Mouse (Mus musculus): Measurements from ENCODE around the gene Ralgps2.

Ralgps2 gene

DNA sequence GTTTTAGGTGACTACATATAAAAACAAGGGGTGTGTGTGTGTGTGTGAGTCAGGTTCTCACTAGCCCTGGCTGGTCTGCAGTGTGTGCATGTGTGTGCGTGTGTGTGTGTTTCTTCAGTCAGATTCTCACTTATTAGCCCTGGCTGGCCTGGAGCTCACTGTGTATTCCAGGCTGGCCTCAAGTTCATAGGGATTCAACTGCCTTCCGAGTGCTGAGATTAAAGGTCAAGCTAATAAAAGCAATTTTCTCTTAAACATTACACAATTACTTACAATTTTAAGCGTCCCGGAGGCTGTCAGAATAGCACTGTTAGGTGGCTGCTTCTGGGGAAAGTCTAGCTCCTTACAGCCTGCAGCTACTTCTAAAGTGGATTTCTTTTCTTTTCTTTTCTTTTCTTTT lies 101.2 kb downstream of the Ralgps2 start, which contains the start of gene Angptl1:
Gene Angptl1, plus strand, starts transcription at position 386 of the 400 bp plus-strand sequence.
- DNase-seq (ENCODE audit: low read depth in 1 of 2, low spot score in 2 of 2): no peak

DNA sequence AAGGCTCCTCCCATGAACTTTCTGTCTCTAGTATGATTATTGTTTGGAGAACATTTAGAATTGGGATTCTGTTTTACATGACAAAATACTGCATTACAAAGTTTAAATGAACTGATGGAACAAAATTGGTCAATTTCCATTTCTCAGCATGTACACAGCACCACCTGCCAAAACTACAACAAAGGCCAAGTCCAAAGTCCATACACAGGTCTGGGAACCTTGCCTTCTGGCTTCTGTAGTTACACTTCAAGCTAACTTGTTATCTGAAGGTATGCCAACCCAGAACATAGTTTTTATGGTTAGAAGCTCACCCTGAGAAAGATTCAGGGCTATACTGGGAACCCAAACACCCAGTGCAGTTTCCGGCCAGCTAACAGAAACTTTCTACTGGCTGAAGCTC lies 120.2 kb downstream of the Ralgps2 start:
- DNase-seq (ENCODE audit: low read depth in 1 of 2, low spot score in 2 of 2): no peak

DNA sequence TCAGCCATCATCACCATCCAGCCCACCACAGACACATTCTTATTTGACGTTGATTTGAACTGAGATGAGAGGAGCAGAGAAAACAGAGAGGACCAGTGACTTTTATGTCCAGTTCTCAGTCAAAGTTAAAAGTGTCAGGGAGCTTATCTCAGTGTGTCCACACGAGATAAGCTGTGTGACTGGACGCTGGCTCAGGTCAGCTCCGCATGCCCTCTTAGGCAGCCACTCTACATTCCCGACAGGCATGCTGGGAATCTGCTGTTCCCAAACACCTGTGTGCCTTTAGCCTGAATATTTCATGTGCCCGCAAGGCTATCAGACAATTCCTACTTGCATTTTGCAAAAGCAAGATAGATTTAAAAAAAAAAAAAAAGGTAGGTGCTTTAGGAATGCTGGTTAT lies 125.9 kb downstream of the Ralgps2 start:
- DNase-seq (ENCODE audit: low read depth in 1 of 2, low spot score in 2 of 2): no peak

DNA sequence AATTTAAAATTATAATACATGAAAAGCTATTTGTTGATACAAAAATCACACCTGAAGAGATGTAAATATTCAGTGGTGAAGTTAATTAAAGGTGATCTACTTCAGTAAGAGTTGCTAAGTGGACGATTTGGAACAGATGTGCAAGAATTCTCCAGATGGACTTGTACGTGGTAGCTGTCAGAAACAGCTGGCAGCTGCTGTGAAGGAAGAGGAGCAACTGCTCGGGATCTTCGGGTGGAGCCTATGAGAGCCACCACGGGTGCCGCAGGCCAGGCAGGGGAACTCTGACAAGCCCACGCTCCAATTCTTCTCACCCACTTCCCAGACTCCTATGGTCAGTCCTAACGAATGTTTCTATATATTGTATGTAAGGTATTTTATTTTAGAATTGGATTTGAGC lies 126.7 kb downstream of the Ralgps2 start:
- DNase-seq (ENCODE audit: low read depth in 1 of 2, low spot score in 2 of 2): no peak

DNA sequence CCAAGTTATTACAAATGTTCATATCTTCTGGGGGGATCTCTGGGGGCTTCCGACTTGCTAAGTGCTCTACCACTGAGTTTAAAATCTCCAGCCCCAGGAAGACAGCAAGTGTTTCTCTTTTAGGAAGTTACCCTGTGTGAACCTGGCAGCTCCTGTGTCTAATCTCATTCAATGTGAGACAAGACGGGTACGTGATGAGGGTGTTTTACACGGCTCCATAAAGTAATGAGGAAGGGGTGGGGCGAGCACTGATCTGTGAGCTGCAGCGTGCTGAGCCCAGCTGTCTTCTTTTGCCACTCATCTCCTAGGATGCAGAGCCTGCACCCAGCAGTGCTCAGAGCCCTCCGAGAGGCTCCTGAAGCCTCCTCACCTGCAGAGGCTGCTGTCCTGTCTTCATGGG lies 127.5 kb downstream of the Ralgps2 start:
- DNase-seq (ENCODE audit: low read depth in 1 of 2, low spot score in 2 of 2): no peak

DNA sequence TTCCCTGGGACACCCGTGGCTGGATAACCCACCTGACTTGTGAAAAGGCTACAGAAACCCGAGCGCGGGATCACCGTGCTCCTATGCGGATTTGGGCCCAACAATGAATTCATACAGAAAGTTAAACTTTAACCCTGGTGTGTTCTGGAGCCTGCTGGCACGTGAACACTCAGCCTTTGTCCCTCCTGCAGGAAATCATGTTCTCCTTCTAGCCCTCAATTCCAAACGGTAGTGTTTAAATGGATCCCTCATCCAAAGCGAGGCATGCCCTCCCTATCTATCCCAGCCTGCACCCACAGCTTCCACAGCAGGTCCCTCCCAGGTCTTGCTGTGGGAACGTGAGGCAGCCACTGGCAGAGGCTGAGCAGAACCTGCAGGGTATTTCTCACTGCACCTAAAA lies 131.1 kb downstream of the Ralgps2 start:
- DNase-seq (ENCODE audit: low read depth in 1 of 2, low spot score in 2 of 2): no peak

DNA sequence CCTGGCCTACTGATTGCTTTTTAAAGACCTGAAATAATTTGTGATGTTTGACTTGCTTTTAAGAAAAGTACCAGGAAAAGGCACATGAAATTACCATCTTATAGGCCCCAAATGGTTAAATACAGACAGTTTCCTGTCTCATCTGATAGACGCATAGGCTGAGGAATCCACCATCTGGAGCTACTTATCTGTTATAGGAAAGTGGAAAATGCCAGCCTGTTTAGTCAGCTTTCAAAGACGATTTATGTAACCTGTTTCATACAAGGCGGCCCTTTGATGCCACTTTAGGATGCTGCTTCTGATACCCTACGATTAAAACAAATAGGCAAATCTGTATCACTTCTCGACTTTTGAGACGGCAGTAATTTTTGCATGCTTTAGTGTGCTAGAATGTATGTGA lies 138.2 kb downstream of the Ralgps2 start:
- no peak for DNase-seq (ENCODE audit: low read depth in 1 of 2, low spot score in 2 of 2)

DNA sequence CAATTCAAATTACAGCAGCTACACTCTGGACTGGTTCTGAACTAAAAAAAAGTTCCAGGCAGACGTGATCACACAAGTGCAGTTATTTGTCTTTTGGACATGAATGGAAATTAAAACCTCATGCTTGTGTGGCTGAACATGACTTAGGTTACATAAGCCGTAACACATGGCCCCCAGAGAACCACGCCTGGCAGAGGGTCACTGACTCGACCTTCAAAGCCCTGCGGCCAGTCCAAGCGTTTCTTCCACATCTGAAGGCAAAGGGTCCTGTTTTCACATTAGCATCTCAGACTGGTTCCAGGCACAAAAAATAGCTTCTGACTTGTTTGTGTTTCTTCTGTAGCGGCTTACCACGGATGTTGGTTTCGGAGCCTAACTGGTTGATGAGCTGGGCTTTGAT lies 143.2 kb downstream of the Ralgps2 start:
- no peak for DNase-seq (ENCODE audit: low read depth in 1 of 2, low spot score in 2 of 2)

DNA sequence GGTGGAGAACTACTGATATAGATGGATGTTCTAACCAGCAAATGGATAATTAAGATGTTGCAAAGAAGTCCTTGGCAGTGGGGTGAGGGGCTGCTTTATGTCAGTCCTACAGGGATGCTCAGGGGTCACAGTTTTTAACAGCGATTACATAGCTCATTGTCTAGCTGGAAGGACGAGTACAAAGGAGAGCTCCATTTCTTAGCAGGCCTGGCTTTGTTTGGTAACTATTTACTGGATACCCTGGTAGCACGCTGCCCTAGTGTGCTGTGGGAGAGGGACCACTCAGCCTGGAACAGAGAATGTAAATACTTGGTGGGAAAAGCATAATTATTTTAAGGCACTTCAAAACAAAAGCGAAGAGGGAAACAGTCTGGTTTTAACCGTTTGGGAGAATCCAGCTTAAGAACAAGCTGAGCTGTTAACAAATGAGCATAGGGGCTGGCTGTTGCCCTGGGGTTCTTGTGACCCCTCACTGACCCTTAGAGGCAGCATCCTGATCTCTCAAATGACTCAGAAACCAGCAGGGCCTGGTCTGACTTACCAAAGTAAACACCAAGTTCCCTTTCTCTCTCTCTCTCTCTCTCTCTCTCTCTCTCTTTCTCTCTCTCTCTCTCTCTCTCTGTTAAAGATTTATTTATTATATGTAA lies 149.5 kb downstream of the Ralgps2 start:
- no peak for DNase-seq (ENCODE audit: low read depth in 1 of 2, low spot score in 2 of 2)

DNA sequence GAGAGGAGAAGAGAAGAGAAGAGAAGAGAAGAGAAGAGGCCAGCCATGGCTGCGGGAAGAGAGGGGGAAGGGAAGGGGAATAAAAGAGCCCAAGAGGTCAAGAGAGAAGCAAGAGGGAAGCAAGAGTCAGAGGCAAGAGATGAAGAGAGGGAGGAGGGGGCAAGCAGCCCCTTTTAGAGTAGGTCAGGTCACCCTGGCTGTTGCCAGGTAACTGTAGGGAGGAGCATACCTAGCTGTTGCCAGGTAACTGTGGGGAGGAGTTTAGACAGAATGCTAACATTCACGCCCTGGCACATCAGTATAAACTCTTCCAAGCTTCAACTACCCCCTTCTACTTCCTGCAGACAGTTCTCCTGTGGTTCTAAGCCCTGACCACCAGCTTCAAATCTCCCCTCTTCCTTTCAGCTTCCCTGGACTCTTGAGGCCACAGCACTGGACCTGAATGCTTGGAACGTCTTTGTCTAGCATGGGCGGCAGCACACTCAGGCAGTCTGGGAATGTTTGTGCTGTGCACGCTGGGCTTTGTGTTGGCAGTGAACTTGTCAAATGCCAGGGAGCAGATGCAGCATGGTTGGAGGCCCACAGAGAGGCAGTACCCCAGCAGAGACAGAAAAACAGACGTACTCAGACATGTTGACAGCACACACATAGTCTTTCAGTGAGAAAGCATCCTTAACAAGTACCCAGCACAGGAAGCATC lies 152.1 kb downstream of the Ralgps2 start:
- no peak for DNase-seq (ENCODE audit: low read depth in 1 of 2, low spot score in 2 of 2)

DNA sequence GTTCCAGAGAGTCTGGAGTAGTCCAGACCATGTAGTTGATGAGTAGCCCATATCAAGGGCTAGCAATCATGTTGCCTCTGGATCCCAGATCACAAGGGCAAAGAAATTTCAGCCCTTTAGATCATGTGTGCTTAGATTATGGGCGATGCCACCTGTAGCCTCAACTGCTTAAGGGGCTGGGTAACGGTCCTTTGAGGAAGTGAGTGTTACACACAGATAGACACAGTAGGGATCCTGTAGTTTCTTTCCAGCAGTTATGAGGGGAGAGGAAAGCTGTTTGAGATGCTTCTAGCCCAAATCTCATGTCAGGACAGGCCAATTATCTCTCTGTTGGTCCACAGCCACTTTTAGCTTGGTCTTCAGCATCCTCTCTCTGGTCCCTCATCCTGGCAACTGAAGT lies 153.4 kb downstream of the Ralgps2 start:
- DNase-seq (ENCODE audit: low read depth in 1 of 2, low spot score in 2 of 2): no peak

DNA sequence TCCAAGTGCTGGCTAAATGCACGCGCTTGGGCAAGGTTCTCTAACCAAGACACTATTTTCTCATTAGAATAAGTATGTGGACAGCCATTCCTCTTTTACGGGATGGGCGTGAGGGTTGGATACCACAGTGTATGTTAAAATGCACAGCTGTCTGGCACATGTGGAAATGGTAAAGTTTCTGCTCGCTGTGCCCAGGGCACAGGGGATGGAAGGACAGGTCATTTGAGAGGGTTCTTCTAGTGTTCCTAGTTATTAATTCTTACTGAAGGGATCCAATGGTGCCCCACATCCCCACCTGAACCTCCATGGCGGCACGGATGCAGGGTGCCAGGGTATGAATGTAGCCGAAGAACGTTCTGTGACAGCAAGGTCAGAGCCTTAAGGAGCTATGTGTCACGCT lies 154.5 kb downstream of the Ralgps2 start:
- DNase-seq (ENCODE audit: low read depth in 1 of 2, low spot score in 2 of 2): no peak

DNA sequence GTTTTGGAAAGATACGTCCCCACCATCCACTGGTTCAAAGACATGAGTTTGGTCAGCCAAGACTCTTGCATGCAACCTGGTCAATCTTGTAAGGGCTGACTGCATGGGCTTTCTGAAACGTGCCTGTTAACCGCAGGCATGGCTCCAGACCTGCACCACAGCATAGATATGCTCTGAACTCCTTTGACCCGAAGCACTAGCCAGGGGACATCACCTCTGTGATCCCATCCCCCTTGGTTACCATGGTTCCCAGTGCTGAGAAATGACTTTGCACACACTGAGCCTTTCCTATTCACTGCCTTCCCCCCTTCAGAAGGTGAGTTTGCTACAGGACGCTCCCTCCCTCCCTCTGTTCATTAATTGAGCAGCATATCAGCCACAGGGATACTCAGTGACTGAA lies 155.3 kb downstream of the Ralgps2 start:
- DNase-seq (ENCODE audit: low read depth in 1 of 2, low spot score in 2 of 2): no peak

DNA sequence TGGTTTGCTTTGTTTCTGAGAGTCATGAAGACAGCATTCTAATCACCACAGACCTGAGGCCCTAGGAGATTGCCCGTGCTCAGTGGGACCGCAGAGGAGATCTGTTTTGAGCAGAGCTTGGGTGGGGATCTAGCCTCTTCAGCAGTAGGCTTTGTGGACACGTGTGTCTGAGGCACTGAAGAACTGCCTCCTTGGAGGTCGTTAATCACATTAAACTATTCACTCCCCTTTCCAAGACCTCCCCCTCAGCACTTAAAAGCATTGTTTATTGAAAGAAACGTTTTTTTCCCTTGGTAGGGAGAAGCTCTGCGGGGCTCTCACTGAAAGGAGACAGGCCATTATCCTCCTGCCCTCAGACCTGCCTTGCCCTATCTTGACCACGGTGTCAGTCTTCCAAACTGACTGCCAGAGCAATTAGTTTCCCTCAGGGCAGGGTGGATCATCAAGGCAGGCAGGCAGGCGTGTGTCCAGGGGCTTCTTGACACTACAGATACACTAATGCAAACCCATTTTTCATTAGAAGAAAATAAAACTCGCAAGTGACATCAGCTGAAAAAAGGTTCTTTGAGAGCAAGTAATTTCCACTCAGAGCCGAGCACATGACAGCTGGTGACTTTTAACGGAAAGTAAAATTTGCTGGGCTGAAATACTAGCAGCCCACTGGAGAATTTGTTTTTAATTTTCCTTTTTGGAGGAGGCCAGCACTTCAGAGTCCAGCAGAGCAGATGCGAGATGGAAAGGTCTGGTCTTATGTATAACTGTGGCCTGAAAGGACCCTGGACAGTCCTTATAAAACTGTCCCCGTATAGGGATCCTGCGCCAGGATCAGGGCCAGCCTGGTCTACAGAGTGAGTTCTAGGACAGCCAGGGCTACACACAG lies 157.2 kb downstream of the Ralgps2 start:
- no peak for DNase-seq (ENCODE audit: low read depth in 1 of 2, low spot score in 2 of 2)

DNA sequence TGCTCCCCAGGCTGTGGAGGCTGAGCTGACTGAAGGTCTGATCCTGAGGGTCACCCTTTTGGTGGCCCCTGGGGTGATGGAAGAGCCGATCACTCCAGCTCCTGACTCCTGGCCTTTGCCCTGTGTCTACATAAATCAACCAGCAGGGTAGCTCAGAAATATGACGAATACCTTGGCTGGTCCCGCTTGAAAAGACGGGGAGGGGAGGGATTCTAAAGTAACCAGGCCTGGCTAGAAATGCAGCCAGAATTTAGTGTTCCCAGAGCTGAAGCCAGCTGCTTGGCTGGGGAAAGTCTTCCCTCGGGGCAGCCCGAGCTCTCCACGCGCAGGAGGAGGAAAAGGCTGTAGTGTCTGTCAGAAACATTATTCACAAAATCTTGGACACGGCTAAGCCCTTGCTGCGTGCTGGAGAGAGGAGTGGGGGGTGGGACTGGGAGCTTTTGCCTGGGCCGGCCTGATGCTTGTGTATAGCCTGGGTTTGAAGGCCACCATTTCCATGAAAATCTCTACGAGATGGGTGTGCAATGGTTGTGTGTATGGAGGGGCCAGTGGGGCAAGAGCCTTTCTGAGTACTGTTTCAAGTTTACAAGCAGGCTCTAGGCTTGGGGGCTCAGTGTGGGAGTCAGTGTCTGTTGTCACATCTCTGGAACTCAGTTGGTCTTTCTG lies 158.2 kb downstream of the Ralgps2 start:
- DNase-seq (ENCODE audit: low read depth in 1 of 2, low spot score in 2 of 2): no peak

DNA sequence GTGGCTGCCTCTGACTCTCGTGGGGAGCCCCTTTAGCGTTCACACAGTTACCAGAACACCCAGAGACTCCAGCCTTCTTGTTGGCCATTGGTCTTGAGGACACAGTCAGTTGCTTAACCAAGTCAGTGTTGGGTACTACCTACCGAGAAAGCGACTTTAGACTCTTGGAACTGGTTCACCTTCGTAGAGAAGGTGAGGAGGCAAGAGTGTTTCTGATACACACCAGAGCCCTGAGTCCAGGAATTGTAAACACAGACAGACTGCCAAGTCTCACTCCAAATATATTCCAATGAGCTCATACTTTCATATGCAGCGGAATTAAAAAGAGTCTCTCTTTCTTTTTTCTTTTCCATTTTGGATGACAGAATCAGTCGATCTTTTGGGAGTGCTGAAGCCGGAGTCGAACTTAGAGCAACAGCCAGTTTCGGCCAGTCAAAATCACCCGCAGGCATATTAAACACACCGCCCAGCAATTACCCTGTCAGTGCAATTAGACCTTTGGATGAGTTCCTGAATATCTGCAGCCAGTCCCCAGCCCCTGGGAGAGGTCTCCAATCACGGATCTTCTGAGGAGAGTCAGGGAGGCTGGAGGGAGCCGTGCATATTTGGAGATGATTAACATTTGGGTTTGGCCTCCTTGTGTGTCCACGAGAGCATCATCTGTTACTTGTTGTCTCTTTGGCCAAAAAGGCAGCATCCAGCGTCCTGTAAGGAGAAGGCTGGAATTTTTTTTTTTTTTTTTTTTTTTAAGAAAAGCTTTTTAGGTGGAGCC lies 159.0 kb downstream of the Ralgps2 start:
- no peak for DNase-seq (ENCODE audit: low read depth in 1 of 2, low spot score in 2 of 2)

DNA sequence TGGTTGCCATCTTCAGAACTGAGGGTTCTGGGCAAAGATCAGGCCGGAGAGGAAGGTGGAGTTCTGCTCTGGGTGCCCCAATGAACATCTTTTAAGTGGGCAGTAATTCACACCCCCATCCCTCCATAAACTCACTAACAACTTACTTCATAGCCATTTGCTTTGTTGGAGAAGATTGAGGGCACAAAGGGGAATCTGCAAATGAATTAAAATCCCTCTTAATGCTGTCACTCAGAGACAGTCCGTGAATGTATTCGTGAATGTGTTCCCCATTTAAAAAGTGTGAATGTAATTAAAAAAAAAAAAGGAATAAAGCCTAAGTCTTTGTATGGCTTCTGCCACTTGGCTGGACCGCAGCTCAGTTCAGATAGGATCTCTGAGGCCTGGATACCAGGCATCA lies 159.8 kb downstream of the Ralgps2 start:
- no peak for DNase-seq (ENCODE audit: low read depth in 1 of 2, low spot score in 2 of 2)

DNA sequence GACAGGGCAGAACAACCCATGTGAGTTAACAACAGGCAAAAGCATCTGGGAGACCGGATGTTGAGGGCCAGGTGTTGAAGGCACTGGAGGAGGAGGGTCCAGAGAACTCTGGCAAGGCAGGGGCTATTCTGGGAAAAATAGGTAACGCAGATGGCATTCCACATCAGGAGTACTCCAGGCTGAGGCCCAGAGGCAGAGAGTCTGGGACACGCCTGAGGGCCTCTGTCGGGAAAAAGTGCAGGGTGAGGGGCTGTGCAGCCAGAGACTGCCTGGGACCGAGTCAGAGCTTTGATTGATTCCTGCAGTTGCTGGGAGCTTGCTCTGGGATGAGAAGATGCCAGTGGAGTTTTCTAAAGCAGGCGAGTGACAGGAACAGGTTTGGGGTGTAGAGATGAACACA lies 160.4 kb downstream of the Ralgps2 start:
- DNase-seq (ENCODE audit: low read depth in 1 of 2, low spot score in 2 of 2): no peak

DNA sequence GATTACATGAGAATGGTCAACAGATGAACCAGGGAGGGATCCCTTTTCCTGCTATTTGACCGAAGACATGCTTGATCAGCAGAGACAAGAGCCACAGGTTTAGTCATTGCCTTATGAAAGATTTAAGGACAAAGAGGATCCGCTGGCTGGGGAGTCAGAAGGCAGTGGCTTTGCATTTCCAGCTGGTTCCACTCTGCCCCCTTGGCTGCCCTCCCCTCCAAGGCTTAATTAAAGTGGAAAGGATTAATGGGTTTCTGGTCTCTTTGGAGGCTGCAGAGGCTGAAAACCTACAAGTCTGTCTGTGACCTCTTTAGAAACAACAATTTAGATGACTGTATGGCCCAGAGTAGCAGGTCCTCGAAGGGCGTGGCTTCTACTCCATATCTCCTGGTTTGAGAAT lies 161.5 kb downstream of the Ralgps2 start:
- DNase-seq (ENCODE audit: low read depth in 1 of 2, low spot score in 2 of 2): no peak

DNA sequence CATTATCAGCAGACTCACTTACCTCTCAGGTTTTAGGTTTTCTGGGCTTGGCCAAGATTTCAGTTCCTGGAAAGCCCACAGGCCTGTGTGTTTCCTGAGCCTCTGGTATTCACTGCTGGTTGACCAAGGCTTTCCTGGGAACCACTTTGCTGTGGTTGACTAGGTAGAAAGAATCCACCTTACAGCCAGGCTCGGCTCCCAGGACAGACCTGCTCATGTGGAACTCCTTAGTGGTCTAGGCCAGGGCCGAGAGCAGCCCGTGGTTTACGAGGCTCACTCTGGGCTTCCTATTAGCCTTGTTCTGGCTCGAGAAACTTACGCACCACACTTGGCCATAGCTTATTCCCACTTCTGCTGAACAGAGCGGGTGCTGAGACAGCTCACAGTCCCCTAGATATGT lies 163.4 kb downstream of the Ralgps2 start:
- DNase-seq (ENCODE audit: low read depth in 1 of 2, low spot score in 2 of 2): no peak

DNA sequence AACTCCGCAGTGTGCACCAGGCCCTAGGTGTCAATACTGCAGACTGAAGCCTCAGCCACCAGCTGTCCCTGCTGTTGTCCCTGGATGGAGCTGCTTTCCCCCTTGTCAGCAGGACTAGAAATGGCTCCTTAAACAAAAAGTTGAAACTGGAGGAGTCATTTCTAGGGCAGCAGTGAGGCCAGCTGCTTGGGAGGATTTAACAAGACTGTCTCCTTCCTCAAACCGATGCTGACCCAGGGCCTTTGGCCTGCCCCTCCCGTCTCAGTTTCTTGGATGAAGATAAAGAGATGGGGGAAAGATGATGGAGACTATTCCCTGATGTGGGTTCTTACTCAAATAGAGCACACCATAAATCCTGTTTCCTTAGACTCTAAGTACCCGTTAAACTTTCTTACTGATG lies 164.2 kb downstream of the Ralgps2 start:
- no peak for DNase-seq (ENCODE audit: low read depth in 1 of 2, low spot score in 2 of 2)
